Mouse (Mus musculus) layer of hippocampus, postnatal 14 days (tissue): ENCODE results near the gene Wdr95. TPM values are rescaled to one million over a fixed set of nuclear protein-coding genes. Genes with fewer than 3 reads are reported as not detected.

ENCODE experiments used
- DNase-seq, 2 experiments: peaks; one replicate each; pipeline ENCODE4 v3.0.0; 2021 to 2022; ENCODE audit warnings: low spot score in 2 of 2, mixed read lengths in 1 of 2
- total RNA-seq, 2 experiments: library from RNA; stranded (reverse); gene quantifications; 2 replicates each; pipeline ENCODE4 v1.2.3; 2021

The Wdr95 gene
- total RNA-seq, 2 experiments from 2014 or later = 2.0 to 2.1 TPM

- peak in 1 of 2 experiments; percentile 25 for DNase-seq
These were observed 40.5 kb downstream of the Wdr95 start for GRCm38 (mm10) chr5:149568993-149569392.

GRCm38 (mm10) chr5:149576977-149577376, 48.5 kb downstream of the Wdr95 start:
- DNase-seq = peak in 1 of 2 experiments; percentile 45

DNA sequence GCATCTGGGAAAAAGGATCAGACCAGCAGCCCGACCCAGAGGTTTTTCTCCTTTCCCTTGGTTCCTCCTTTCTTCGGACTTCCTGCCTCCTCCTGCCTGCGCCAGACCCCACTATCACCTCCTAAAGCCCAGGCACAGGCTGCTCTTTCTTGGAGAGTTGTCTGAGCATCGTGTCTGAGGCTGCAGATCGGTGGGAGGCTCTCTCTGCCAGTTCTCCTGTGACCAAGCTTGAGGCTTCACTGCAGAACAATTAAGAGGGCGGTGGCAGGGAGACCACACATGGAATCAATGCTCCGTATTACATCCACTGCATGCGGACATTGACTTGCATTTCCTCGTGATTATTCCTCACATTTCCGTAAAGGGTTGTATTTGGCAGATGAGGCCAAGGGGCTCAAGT, 49.0 kb downstream of the Wdr95 start:
- no peak for DNase-seq

DNA sequence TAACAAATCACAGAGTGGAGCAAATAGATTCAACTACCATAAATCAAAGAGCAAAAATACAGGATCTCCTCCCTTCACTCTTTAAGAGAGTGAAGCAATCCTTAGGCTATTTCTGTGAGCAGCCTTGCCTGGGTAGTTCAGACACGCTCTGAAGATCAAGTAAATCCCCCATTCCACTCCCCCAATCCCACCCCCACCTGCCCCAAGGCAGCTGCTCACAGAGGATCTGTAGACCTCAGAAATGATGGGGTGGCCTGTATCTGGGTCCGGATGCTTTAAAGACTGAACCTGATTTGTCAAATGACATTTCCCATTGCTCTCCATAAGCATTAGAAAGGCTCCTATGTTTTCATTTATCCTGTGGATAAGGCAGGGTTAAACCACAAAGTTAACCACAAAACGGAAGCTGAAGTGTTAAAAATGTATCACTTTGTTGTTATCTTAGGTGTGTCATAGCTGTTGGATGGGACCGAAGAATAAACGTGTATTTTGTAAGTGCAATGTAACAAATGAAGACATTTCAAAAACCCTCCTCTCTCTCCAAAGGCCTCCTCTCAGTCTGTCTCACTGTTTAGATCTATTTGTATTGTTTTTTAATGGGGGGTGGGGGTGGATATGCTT, 54.3 kb downstream of the Wdr95 start:
- DNase-seq = no peak

DNA sequence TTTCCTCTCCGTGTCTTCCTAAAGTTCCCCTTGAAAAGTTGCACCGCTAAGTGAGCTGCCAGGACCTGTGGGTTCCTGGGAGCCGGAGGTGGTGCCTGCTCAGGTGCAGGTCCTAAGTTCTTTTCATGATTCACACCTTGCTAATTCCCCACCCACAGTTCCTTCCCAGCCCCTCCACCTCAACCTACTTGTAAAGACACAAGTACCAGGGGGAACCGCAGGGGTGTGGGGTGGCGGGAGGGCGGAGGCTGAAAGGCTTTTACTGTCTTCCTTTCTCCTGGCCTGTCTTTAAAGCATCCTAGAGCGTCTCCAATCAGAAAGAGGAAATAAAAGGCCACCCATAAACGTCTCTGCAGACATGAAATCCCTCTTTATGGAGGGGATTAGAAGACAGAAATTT, 55.0 kb downstream of the Wdr95 start:
- no peak for DNase-seq

- no peak for DNase-seq
These were observed 55.7 kb downstream of the Wdr95 start for GRCm38 (mm10) chr5:149584154-149584655.

- DNase-seq = no peak
These were observed 56.8 kb downstream of the Wdr95 start for GRCm38 (mm10) chr5:149585231-149585630.

DNA sequence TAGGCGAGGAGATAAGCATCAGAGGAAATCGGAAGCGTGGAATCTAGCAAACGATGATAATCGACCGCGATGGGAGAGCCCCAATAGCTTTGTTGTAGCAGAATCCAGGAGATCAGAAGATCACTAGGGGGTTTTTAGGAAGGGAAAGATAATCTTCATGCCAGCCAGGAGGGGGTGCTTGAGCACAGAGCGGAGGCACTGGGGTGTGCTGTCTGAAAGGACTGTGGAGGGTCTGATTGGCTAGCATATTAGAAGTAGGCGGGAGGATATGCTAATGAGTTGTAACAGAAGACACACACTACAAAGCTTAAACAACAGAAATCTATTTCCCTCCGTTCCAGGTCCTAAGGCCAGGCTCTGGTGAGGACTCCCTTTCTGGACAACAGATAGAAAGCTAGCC, 57.4 kb downstream of the Wdr95 start:
- DNase-seq = no peak

GRCm38 (mm10) chr5:149587327-149587895, 58.9 kb downstream of the Wdr95 start:
- DNase-seq = no peak

DNA sequence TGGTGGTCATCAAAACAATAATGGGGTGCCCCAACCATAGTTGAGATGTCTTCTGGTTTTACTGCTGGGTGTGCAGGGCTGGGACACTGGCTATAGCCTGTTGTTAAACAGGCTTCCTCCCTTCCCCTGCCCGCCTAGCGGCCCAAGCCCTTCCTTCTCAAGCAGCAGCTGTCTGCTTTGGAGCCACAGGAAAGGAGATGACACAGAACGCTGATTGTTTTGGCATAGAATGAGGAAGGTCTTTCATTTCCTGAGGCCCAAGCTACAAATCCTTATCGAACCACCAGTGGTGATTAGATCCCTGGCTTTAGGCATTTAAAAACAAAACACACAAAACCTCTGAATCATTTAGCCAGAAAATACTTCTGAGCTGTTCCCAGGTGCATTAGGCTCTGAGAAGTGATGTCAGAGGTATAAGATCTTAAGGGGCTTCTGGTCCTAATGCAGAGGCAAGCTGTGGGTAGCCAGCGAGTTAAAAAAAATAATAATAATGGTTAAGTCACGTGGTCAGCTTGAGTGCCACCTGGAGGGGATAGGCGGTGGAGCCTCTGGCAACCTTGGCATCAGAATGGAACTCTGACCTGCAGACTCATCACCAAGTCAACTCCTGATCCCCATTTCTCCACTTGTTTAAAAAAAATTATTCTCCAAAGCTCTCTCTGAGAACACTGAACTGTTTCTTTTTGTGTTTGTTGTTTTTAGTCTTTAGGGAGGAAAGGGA, 60.5 kb downstream of the Wdr95 start:
- DNase-seq = no peak

DNA sequence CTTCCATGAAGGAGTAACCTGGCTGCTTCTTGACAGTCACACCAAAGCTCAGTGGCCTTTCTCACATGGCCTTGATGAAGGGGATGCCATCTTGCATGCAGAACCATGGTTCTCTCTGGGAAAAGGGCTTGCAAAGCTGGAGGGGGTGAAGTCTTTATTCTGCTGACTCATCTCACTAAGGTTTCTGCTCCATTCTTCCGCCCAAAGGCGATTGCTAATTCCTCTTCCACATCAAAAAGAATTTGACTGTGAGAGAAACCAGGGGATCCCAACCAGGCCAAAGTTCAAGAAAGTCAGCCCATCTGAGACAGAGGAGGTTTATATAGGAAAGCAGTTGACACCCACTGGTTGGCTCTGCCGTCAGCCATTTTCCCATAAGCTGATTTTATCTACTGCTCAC, 61.5 kb downstream of the Wdr95 start:
- no peak for DNase-seq

DNA sequence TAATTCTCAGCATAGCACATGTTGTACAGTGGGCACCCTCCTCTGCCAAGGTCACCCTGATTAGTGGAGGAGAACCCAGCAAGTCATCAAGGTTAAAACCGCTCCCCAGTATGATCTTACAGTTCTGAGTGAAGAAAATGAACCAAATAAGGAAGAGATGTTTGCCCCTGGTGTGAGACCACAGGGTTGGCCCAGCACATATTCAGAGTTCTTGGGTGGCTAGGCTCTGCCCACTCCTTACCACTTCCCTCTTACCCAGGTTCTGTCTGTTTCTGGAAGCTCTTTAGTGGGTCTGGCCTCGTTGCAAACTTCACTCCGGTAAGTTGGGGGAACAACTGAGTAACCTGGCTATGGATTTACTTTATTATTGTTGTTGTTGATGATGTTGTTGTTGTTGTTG, 65.7 kb downstream of the Wdr95 start:
- DNase-seq = no peak

- DNase-seq = no peak
These were observed 68.9 kb downstream of the Wdr95 start for GRCm38 (mm10) chr5:149597351-149597750.

GRCm38 (mm10) chr5:149601996-149602395, 73.5 kb downstream of the Wdr95 start:
- peak in 1 of 2 experiments; percentile 71 for DNase-seq

GRCm38 (mm10) chr5:149603241-149603640, 74.8 kb downstream of the Wdr95 start:
- DNase-seq = no peak

DNA sequence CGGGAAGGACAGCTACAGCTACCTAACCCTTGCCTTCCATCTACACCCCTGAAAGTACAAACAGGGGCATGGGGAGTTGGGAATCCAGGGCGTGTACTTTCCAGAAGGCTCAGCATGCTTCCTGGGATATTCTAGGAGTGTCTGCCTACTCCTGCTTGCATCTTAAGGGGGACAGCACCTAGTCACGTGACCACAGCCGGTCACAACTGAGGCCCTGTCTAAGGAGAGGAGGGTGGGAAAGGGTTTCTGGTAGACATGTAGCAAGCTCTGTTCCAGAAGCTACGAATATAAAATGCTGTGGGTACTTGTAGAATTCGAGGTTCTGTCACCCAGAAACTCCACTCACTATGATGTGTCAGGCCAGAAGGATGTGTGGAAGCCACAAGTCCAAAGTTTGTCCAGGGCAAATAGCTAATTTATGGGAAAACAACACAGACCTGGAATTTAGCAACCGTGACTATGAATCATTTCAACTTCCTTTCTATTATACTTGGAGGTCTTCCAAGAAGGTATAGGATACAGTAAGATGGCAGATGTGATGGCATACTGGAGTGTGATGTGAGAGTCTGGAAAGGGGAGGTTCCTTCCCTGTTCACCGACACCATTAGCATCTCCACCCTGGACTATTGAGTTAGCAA, 78.7 kb downstream of the Wdr95 start:
- DNase-seq = no peak

DNA sequence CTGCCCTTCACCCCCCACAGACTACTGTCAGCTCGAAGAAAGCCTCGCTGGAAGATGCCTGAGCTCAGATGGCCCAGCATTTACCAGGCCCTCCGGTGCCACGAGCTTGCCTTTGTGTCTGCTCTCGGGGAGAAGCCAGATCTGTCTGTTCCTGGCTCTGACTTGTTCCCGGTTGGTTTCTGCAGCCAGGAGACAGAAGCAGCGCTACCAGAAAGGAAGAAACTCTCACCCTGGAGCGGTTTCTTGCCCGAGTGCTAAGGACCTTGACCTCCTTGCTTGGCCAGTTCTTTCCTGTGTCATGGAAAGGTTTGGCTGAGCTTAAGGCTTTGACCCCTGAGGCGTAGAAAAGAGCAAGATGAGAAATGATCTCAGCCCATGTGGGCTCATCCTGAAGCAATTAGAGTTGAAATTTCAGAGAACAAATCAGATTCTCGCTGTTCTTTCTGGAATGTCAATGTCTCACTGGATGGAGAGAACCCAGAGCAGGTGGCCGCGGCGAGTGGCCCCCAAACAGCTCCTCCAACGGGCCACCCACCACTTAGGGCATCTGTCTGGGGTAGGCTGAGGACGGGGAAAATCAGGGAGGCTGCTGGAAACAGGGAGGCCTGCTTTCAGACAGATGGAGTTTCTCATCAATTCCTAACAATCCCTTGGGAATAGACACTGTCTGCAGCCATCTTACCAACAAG, 83.1 kb downstream of the Wdr95 start:
- peak; percentile 54 to 75 for DNase-seq

- DNase-seq = no peak
These were observed 83.7 kb downstream of the Wdr95 start for GRCm38 (mm10) chr5:149612165-149612518.

DNA sequence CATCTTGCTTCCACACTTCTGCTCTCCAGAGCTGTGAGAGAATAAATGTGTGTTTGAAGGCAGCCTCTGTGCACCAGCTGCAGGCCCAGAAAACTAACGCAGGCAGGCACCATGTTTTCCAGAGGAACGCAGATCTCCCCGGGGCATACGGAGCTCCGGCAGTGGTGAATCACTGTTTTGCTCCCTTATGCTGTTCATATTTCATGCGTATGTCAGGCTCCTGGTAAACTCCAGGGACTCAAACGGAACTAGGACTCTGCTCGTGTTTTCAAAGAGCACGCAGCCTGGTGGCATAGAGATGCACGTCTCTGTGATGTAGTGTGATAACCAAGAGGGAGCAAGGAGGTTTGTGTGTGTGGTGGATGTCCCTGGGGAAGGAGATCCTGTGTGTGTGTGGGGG, 84.3 kb downstream of the Wdr95 start:
- DNase-seq = peak; percentile 49 to 64

GRCm38 (mm10) chr5:149616138-149616537, 87.7 kb downstream of the Wdr95 start:
- DNase-seq = no peak

- no peak for DNase-seq
These were observed 88.3 kb downstream of the Wdr95 start for GRCm38 (mm10) chr5:149616817-149617216.
